Mouse (Mus musculus) forebrain, embryonic 15.5 days (tissue): ENCODE results near the gene Lrig1. TPM values are rescaled to one million over a fixed set of nuclear protein-coding genes. Genes with fewer than 3 reads are reported as not detected.

Experiments
- ATAC-seq: fragments of 200-750 bp; cut with Nextera tagmentation; replicated peaks from 2 replicates; pipeline ENCODE4 v1.8.0; 2017; ENCODE audit warnings: mild to moderate bottlenecking, moderate TSS enrichment, moderate library complexity
- H3K27ac ChIP-seq: fragments of 300-500 bp; sonication (generic); replicated peaks from 2 replicates; pipeline ENCODE4 v1.5.1; 2015; ENCODE audit warnings: mild to moderate bottlenecking, inconsistent platforms
- H3K27me3 ChIP-seq: fragments of 300-500 bp; sonication (generic); 2 replicates; pipeline ENCODE4 v1.6.1; 2015; ENCODE audit warnings: inconsistent platforms
- H3K36me3 ChIP-seq: fragments of 300-500 bp; sonication (generic); 2 replicates; pipeline ENCODE4 v1.6.1; 2015; ENCODE audit warnings: mild to moderate bottlenecking, inconsistent platforms
- H3K4me1 ChIP-seq: fragments of 300-500 bp; sonication (generic); 2 replicates; pipeline ENCODE4 v1.6.1; 2015; ENCODE audit warnings: inconsistent platforms
- H3K4me2 ChIP-seq: fragments of 300-500 bp; sonication (generic); replicated peaks from 2 replicates; pipeline ENCODE4 v1.6.1; 2015; ENCODE audit warnings: mild to moderate bottlenecking, inconsistent platforms
- H3K4me3 ChIP-seq: fragments of 300-500 bp; sonication (generic); 2 replicates; pipeline ENCODE4 v1.5.1; 2015; ENCODE audit warnings: mild to moderate bottlenecking, inconsistent platforms
- H3K9ac ChIP-seq: fragments of 300-500 bp; sonication (generic); replicated peaks from 2 replicates; pipeline ENCODE4 v1.6.1; 2015; ENCODE audit warnings: mild to moderate bottlenecking, inconsistent platforms
- H3K9me3 ChIP-seq: fragments of 300-500 bp; sonication (generic); 2 replicates; pipeline ENCODE4 v1.6.1; 2016; ENCODE audit warnings: inconsistent platforms
- WGBS: fragments of 180-500 bp; shearing (Covaris S2); methylation state at CpG from one replicate; pipeline ENCODE4 v1.1.7; 2015; ENCODE audit warnings: mixed read lengths; 5-methylcytosine and 5-hydroxymethylcytosine counted together
- polyA plus RNA-seq: library from polyadenylated mRNA; unstranded; fragments of >200 nt; fragmentation: Nextera tagmentation; extraction: Ambion mirVana; gene quantifications from 2 replicates; pipeline ENCODE4 v1.2.1, GENCODE M21; 2015

Lrig1 gene
- 7.4 and 9.8 TPM in 2 replicates for polyA plus RNA-seq

GRCm38 (mm10) chr6:94700067-94700491 lies at the start of gene Lrig1:
Gene Lrig1 (minus strand): TSS chr6:94700158.
- H3K27me3 ChIP-seq, result 0 out of 2 replicates have a peak, but pooled peaks cover 3% of the 10 kb centered on the region
- peak within 1 kb of the TSS; percentile 75 for H3K9ac ChIP-seq
- peak; percentile 99 for ATAC-seq
- peak within 1 kb of the TSS; percentile 83 for H3K4me3 ChIP-seq
- no peaks in the 10 kb centered on the region for H3K9me3 ChIP-seq
- peak within 1 kb of the TSS; percentile 85 for H3K27ac ChIP-seq
- H3K4me1 ChIP-seq, result peaks cover 47% of the 10 kb centered on the region
- H3K36me3 ChIP-seq, result no peaks in the 10 kb centered on the region
- WGBS, result 1% methylated on average over 40 of the region's 40 CpGs
- peak within 1 kb of the TSS; percentile 93 for H3K4me2 ChIP-seq

- no peak overlapping the region for H3K27ac ChIP-seq
- H3K36me3 ChIP-seq, result no peaks in the 10 kb centered on the region
- no peak overlapping the region for H3K4me2 ChIP-seq
- H3K27me3 ChIP-seq, result no peaks in the 10 kb centered on the region
- no peak for ATAC-seq
- no peaks in the 10 kb centered on the region for H3K9me3 ChIP-seq
- no peak overlapping the region for H3K4me3 ChIP-seq
- H3K9ac ChIP-seq, result no peak overlapping the region
- 65% methylated on average over 3 of the region's 3 CpGs for WGBS
- no peaks in the 10 kb centered on the region for H3K4me1 ChIP-seq
These were observed 49.7 kb upstream of the Lrig1 start for GRCm38 (mm10) chr6:94749626-94750025.

GRCm38 (mm10) chr6:94748361-94748760 lies 48.4 kb upstream of the Lrig1 start:
- Histone ChIP-seq H3K27ac (no peak overlapping the region), H3K4me2 (no peak overlapping the region), H3K4me3 (no peak overlapping the region), H3K9me3 (no peaks in the 10 kb centered on the region), H3K36me3 (no peaks in the 10 kb centered on the region), H3K4me1 (no peaks in the 10 kb centered on the region), H3K27me3 (no peaks in the 10 kb centered on the region), H3K9ac (no peak overlapping the region)
- ATAC-seq, result no peak
- 74% methylated on average over 7 of the region's 7 CpGs for WGBS

- H3K9me3 ChIP-seq, result no peaks in the 10 kb centered on the region
- no peak overlapping the region for H3K27ac ChIP-seq
- H3K9ac ChIP-seq, result no peak overlapping the region
- H3K4me2 ChIP-seq, result no peak overlapping the region
- no peak overlapping the region for H3K4me3 ChIP-seq
- no peaks in the 10 kb centered on the region for H3K4me1 ChIP-seq
- no peaks in the 10 kb centered on the region for H3K36me3 ChIP-seq
- H3K27me3 ChIP-seq, result no peaks in the 10 kb centered on the region
- WGBS, result 90% methylated on average over 14 of the region's 14 CpGs
- no peak for ATAC-seq
These were observed 40.3 kb upstream of the Lrig1 start for GRCm38 (mm10) chr6:94740117-94740729.

GRCm38 (mm10) chr6:94738647-94739046 lies 38.7 kb upstream of the Lrig1 start:
- no peak overlapping the region for H3K9ac ChIP-seq
- H3K27me3 ChIP-seq, result no peaks in the 10 kb centered on the region
- no peaks in the 10 kb centered on the region for H3K9me3 ChIP-seq
- H3K4me3 ChIP-seq, result no peak overlapping the region
- WGBS, result 76% methylated on average over 3 of the region's 3 CpGs
- no peaks in the 10 kb centered on the region for H3K36me3 ChIP-seq
- no peak for ATAC-seq
- no peak overlapping the region for H3K4me2 ChIP-seq
- H3K27ac ChIP-seq, result no peak overlapping the region
- no peaks in the 10 kb centered on the region for H3K4me1 ChIP-seq

- H3K4me1 ChIP-seq, result 0 out of 2 replicates have a peak, but pooled peaks cover 3% of the 10 kb centered on the region
- H3K27me3 ChIP-seq, result no peaks in the 10 kb centered on the region
- no peak overlapping the region for H3K27ac ChIP-seq
- no peak for ATAC-seq
- H3K9me3 ChIP-seq, result no peaks in the 10 kb centered on the region
- H3K36me3 ChIP-seq, result no peaks in the 10 kb centered on the region
- no peak overlapping the region for H3K4me2 ChIP-seq
- WGBS, result 78% methylated on average over 5 of the region's 5 CpGs
- no peak overlapping the region for H3K9ac ChIP-seq
- no peak overlapping the region for H3K4me3 ChIP-seq
These were observed 33.9 kb upstream of the Lrig1 start for GRCm38 (mm10) chr6:94733878-94734277.

- no peaks in the 10 kb centered on the region for H3K27me3 ChIP-seq
- no peak overlapping the region for H3K27ac ChIP-seq
- WGBS, result 68% methylated on average over 18 of the region's 18 CpGs
- no peak for ATAC-seq
- no peaks in the 10 kb centered on the region for H3K36me3 ChIP-seq
- no peaks in the 10 kb centered on the region for H3K9me3 ChIP-seq
- no peak overlapping the region for H3K9ac ChIP-seq
- 0 out of 2 replicates have a peak, but pooled peaks cover 3% of the 10 kb centered on the region for H3K4me1 ChIP-seq
- H3K4me3 ChIP-seq, result no peak overlapping the region
- no peak overlapping the region for H3K4me2 ChIP-seq
These were observed 29.9 kb upstream of the Lrig1 start for GRCm38 (mm10) chr6:94729847-94730246.

GRCm38 (mm10) chr6:94729132-94729531 lies 29.2 kb upstream of the Lrig1 start:
- no peak overlapping the region for H3K4me3 ChIP-seq
- H3K9me3 ChIP-seq, result no peaks in the 10 kb centered on the region
- no peak overlapping the region for H3K4me2 ChIP-seq
- no peak overlapping the region for H3K9ac ChIP-seq
- H3K27me3 ChIP-seq, result no peaks in the 10 kb centered on the region
- 0 out of 2 replicates have a peak, but pooled peaks cover 3% of the 10 kb centered on the region for H3K4me1 ChIP-seq
- 17% methylated on average over 3 of the region's 3 CpGs for WGBS
- no peaks in the 10 kb centered on the region for H3K36me3 ChIP-seq
- no peak for ATAC-seq
- H3K27ac ChIP-seq, result no peak overlapping the region

GRCm38 (mm10) chr6:94724612-94725011 lies 24.7 kb upstream of the Lrig1 start:
- H3K4me3 ChIP-seq, result no peak overlapping the region
- ATAC-seq, result no peak
- H3K9me3 ChIP-seq, result no peaks in the 10 kb centered on the region

GRCm38 (mm10) chr6:94718607-94719346 lies 18.8 kb upstream of the Lrig1 start:
- no peak overlapping the region for H3K4me3 ChIP-seq
- 93% methylated on average over 15 of the region's 15 CpGs for WGBS
- no peak for ATAC-seq
- H3K27ac ChIP-seq, result no peak overlapping the region
- H3K9me3 ChIP-seq, result no peaks in the 10 kb centered on the region
- H3K4me1 ChIP-seq, result peaks cover 15% of the 10 kb centered on the region
- H3K36me3 ChIP-seq, result no peaks in the 10 kb centered on the region
- no peaks in the 10 kb centered on the region for H3K27me3 ChIP-seq
- H3K9ac ChIP-seq, result no peak overlapping the region
- no peak overlapping the region for H3K4me2 ChIP-seq

More at GRCm38 (mm10) chr6:94724612-94725011, 24.7 kb upstream of the Lrig1 start:
- Histone ChIP-seq H3K27ac (no peak overlapping the region), H3K36me3 (no peaks in the 10 kb centered on the region), H3K4me1 (0 out of 2 replicates have a peak, but pooled peaks cover 3% of the 10 kb centered on the region), H3K9ac (no peak overlapping the region), H3K27me3 (no peaks in the 10 kb centered on the region), H3K4me2 (no peak overlapping the region)
- 94% methylated on average over 1 of the region's 1 CpGs for WGBS

GRCm38 (mm10) chr6:94717705-94718489 lies 17.9 kb upstream of the Lrig1 start:
- no peak overlapping the region for H3K9ac ChIP-seq
- no peaks in the 10 kb centered on the region for H3K9me3 ChIP-seq
- 42% methylated on average over 7 of the region's 7 CpGs for WGBS
- no peak overlapping the region for H3K4me3 ChIP-seq
- no peak overlapping the region for H3K27ac ChIP-seq
- H3K27me3 ChIP-seq, result no peaks in the 10 kb centered on the region
- no peak overlapping the region for H3K4me2 ChIP-seq
- H3K36me3 ChIP-seq, result no peaks in the 10 kb centered on the region
- peaks cover 15% of the 10 kb centered on the region for H3K4me1 ChIP-seq
- peak; percentile 69; the same call in 1 of the 2 replicates for ATAC-seq

GRCm38 (mm10) chr6:94715645-94715940 lies 15.6 kb upstream of the Lrig1 start:
- Histone ChIP-seq H3K9ac (no peak overlapping the region), H3K27ac (no peak overlapping the region), H3K9me3 (no peaks in the 10 kb centered on the region), H3K36me3 (no peaks in the 10 kb centered on the region), H3K27me3 (no peaks in the 10 kb centered on the region), H3K4me3 (no peak overlapping the region), H3K4me1 (peaks cover 15% of the 10 kb centered on the region), H3K4me2 (0 out of 2 replicates have a peak overlapping the region, but pooled peaks have one; percentile 18)
- WGBS, result 3% methylated on average over 4 of the region's 4 CpGs
- ATAC-seq, result peak; percentile 27; the same call in 1 of the 2 replicates
